ENCODE assay signal across 21 mouse cellular contexts in the genomic region with DNA sequence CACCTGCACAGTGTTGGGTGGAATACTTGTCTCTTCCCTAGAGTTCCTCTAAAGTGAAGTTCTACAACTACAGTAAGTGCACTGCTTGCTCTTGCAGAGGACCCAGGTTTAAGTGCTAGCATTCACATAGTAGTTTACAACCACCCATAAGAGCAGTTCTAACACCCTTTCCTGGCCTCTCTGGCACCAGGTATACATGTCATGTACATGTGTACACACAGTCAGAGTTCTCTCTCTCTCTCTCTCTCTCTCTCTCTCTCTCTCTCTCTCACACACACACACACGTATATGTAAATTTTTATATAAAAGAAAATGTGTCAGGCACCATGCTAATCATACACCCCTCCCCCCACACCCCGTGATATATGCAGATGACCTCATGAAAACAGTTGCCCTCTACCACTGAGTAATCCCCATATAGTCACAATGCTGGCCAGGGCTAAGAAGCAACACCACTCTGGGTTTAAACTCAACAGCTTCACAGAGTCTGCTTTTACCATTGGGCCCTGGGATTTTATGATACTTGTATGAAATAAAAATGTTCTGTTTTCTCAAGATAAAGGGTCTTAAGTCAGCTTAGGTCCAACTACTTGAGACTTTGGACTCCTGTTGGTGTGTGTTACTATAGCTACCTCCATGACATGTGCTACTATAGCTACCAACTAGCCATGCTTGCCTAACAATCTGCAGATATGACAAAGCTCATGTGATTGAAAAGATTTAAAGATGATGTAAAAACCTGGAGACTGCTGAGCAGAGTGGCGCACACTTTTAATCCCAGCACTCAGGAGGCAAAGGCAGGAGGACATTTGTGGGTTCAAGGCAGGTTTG.
DNase-seq lines count a peak whose midpoint lies in the region; ATAC-seq and TF ChIP-seq lines count a peak whose summit lies in the region.
"Had no signal": no experiment of that assay in that cellular context is flagged by ENCODE, and none has a peak within 500 bp of the region (broad histone marks: within the 10 kb centered on the region; RNA-seq: fewer than 3 reads in every experiment).

No protein-coding gene starts in this region.

- no peaks in the 10 kb centered on the region for H3K36me3 ChIP-seq in midbrain, embryonic 13.5 days
- no peaks in the 10 kb centered on the region for H3K36me3 ChIP-seq in midbrain, embryonic 10.5 days
- H3K36me3 ChIP-seq in intestine, embryonic 15.5 days = no peaks in the 10 kb centered on the region
- no peaks in the 10 kb centered on the region for H3K36me3 ChIP-seq in intestine, postnatal 0 days (ENCODE audit: control insufficient read depth, insufficient read depth)
- no peaks in the 10 kb centered on the region for H3K36me3 ChIP-seq in hindbrain, embryonic 10.5 days
- H3K36me3 ChIP-seq in embryonic facial prominence, embryonic 10.5 days (replicated peaks) = no peaks in the 10 kb centered on the region
- H3K36me3 ChIP-seq: embryonic facial prominence, embryonic 12.5 days; forebrain, embryonic 12.5 days had no signal

- H3K9me3 ChIP-seq in midbrain, embryonic 13.5 days = no peaks in the 10 kb centered on the region
- H3K9me3 ChIP-seq in midbrain, embryonic 10.5 days (replicated peaks) = no peaks in the 10 kb centered on the region
- H3K9me3 ChIP-seq in intestine, embryonic 15.5 days = no peaks in the 10 kb centered on the region
- H3K9me3 ChIP-seq in intestine, postnatal 0 days (ENCODE audit: control insufficient read depth) = no peaks in the 10 kb centered on the region
- H3K9me3 ChIP-seq in hindbrain, embryonic 10.5 days = no peaks in the 10 kb centered on the region
- no peaks in the 10 kb centered on the region for H3K9me3 ChIP-seq in embryonic facial prominence, embryonic 10.5 days
- H3K9me3 ChIP-seq: embryonic facial prominence, embryonic 12.5 days; forebrain, embryonic 12.5 days had no signal

- no peak for DNase-seq in midbrain, embryonic 10.5 days (ENCODE audit: low spot score)
- no peak for DNase-seq in frontal cortex, adult 2 months (ENCODE audit: extremely low spot score in 1 of 2, low spot score in 1 of 2)
- no peak for DNase-seq in hindbrain, embryonic 10.5 days (ENCODE audit: low spot score)
- no peak for DNase-seq in embryonic facial prominence, embryonic 10.5 days (ENCODE audit: low spot score)
- DNase-seq: adrenal gland, adult 2 months; adrenal gland, postnatal 10 days; adrenal gland, postnatal 25 days; cerebellum, adult 11 months; cerebellum, adult 18-20 months; cerebellum, adult 8-10 months; cerebellum, adult 9-11 months; cerebellum, postnatal 14 days; cerebellum, postnatal 36 days; embryo, embryonic 11 days; forebrain, postnatal 0 days had no signal

- no peak overlapping the region for H3K4me3 ChIP-seq in midbrain, embryonic 13.5 days (replicated peaks)
- no peak overlapping the region for H3K4me3 ChIP-seq in midbrain, embryonic 10.5 days
- no peak overlapping the region for H3K4me3 ChIP-seq in intestine, embryonic 15.5 days (replicated peaks)
- no peak overlapping the region for H3K4me3 ChIP-seq in intestine, postnatal 0 days (ENCODE audit: low read depth, low read length)
- no peak overlapping the region for H3K4me3 ChIP-seq in hindbrain, embryonic 10.5 days
- H3K4me3 ChIP-seq in embryonic facial prominence, embryonic 10.5 days = no peak overlapping the region
- H3K4me3 ChIP-seq: embryonic facial prominence, embryonic 12.5 days; forebrain, embryonic 12.5 days had no signal

- TF ChIP-seq CTCF in intestine, postnatal 0 days (IDR thresholded peaks at IDR 0.05; ENCODE audit: low read depth) = no peak

- H3K27me3 ChIP-seq in midbrain, embryonic 13.5 days = peaks cover 3% of the 10 kb centered on the region; the same call in 1 of the 2 replicates
- H3K27me3 ChIP-seq in midbrain, embryonic 10.5 days (ENCODE audit: low read depth, poor library complexity, severe bottlenecking) = peaks cover 21% of the 10 kb centered on the region
- H3K27me3 ChIP-seq in intestine, embryonic 15.5 days (replicated peaks) = no peaks in the 10 kb centered on the region
- H3K27me3 ChIP-seq in intestine, postnatal 0 days (replicated peaks; ENCODE audit: control insufficient read depth, insufficient read depth, low read length) = no peaks in the 10 kb centered on the region
- H3K27me3 ChIP-seq in hindbrain, embryonic 10.5 days (ENCODE audit: insufficient read depth, poor library complexity, severe bottlenecking) = peaks cover 18% of the 10 kb centered on the region; the same call in 1 of the 2 replicates
- H3K27me3 ChIP-seq in embryonic facial prominence, embryonic 10.5 days (replicated peaks; ENCODE audit: low read depth, poor library complexity, severe bottlenecking) = no peaks in the 10 kb centered on the region
- H3K27me3 ChIP-seq: embryonic facial prominence, embryonic 12.5 days had no signal

- H3K9ac ChIP-seq in midbrain, embryonic 13.5 days (replicated peaks) = no peak overlapping the region
- no peak overlapping the region for H3K9ac ChIP-seq in intestine, embryonic 15.5 days
- H3K9ac ChIP-seq in intestine, postnatal 0 days (ENCODE audit: low read depth, low read length) = no peak overlapping the region
- H3K9ac ChIP-seq: embryonic facial prominence, embryonic 12.5 days; forebrain, embryonic 12.5 days; forebrain, postnatal 0 days had no signal

- 0 out of 2 replicates have a peak, but pooled peaks have one; percentile 17 for ATAC-seq in midbrain, embryonic 13.5 days
- ATAC-seq in intestine, embryonic 15.5 days = peak; percentile 89
- peak; percentile 98 for ATAC-seq in intestine, postnatal 0 days
- ATAC-seq: forebrain, embryonic 14.5 days; forebrain, postnatal 0 days had no signal

- H3K4me2 ChIP-seq in midbrain, embryonic 13.5 days (replicated peaks) = no peak overlapping the region
- no peak overlapping the region for H3K4me2 ChIP-seq in intestine, embryonic 15.5 days (replicated peaks)
- H3K4me2 ChIP-seq in intestine, postnatal 0 days (replicated peaks; ENCODE audit: low read depth) = no peak overlapping the region
- H3K4me2 ChIP-seq: embryonic facial prominence, embryonic 12.5 days; forebrain, embryonic 12.5 days had no signal

- 75% methylated on average over 3 of the region's 3 CpGs for WGBS in midbrain, embryonic 13.5 days
- 84% methylated on average over 3 of the region's 3 CpGs for WGBS in midbrain, embryonic 10.5 days
- WGBS in intestine, embryonic 15.5 days = 67% methylated on average over 3 of the region's 3 CpGs
- 50% methylated on average over 3 of the region's 3 CpGs for WGBS in intestine, postnatal 0 days
- 75% methylated on average over 3 of the region's 3 CpGs for WGBS in hindbrain, embryonic 10.5 days
- WGBS in embryonic facial prominence, embryonic 10.5 days = 84% methylated on average over 3 of the region's 3 CpGs

- H3K27ac ChIP-seq in midbrain, embryonic 13.5 days = no peak overlapping the region
- no peak overlapping the region for H3K27ac ChIP-seq in midbrain, embryonic 10.5 days (replicated peaks)
- H3K27ac ChIP-seq in intestine, embryonic 15.5 days = no peak overlapping the region
- H3K27ac ChIP-seq in intestine, postnatal 0 days (ENCODE audit: low read depth, low read length) = peak overlapping the region; percentile 28
- no peak overlapping the region for H3K27ac ChIP-seq in hindbrain, embryonic 10.5 days
- H3K27ac ChIP-seq in embryonic facial prominence, embryonic 10.5 days (replicated peaks) = no peak overlapping the region
- H3K27ac ChIP-seq: embryonic facial prominence, embryonic 12.5 days; forebrain, embryonic 12.5 days had no signal

- H3K4me1 ChIP-seq in midbrain, embryonic 13.5 days (replicated peaks) = 0 out of 2 replicates have a peak, but pooled peaks cover 3% of the 10 kb centered on the region
- peaks cover 12% of the 10 kb centered on the region for H3K4me1 ChIP-seq in midbrain, embryonic 10.5 days
- no peaks in the 10 kb centered on the region; the same call in 1 of the 2 replicates for H3K4me1 ChIP-seq in intestine, embryonic 15.5 days (replicated peaks)
- H3K4me1 ChIP-seq in intestine, postnatal 0 days (replicated peaks; ENCODE audit: control insufficient read depth, insufficient read depth, low read length) = no peaks in the 10 kb centered on the region; the same call in 1 of the 2 replicates
- peaks cover 6% of the 10 kb centered on the region; the same call in 1 of the 2 replicates for H3K4me1 ChIP-seq in hindbrain, embryonic 10.5 days (replicated peaks)
- peaks cover 13% of the 10 kb centered on the region for H3K4me1 ChIP-seq in embryonic facial prominence, embryonic 10.5 days
- H3K4me1 ChIP-seq: embryonic facial prominence, embryonic 12.5 days had no signal

Comparison
In these comparisons a context has a peak if more than half of its experiments do, and no peak if none do; other contexts are left out.
1. ATAC-seq: peak in every context shown above with its lines; median percentile 98 in intestine, postnatal 0 days; 89 in intestine, embryonic 15.5 days; 17 in midbrain, embryonic 13.5 days.